Mouse (Mus musculus): ENCODE data around the gene Elof1. TPM values are rescaled to one million over a fixed set of nuclear protein-coding genes. Genes with fewer than 3 reads are reported as not detected.
"Not testable (repeated sequence)": the region's sequence is repeated elsewhere in the genome, so short reads cannot be mapped to it uniquely, and the experiment has no call there.

The Elof1 gene
- polyA plus RNA-seq, 2 experiments, result 59.5 to 102 TPM

GRCm38 (mm10) chr9:22086012-22086411, 31.0 kb downstream of the Elof1 start:
- WGBS (ENCODE audit: insufficient replicate concordance), result 91% methylated on average over 6 of the region's 6 CpGs
- Histone ChIP-seq H3K9me3 (ENCODE audit: control insufficient read depth, low read length) (no peaks in the 10 kb centered on the region), H3K27me3 (ENCODE audit: control insufficient read depth, insufficient read depth, low read length) (no peaks in the 10 kb centered on the region), H3K9ac (replicated peaks) (peak overlapping the region; percentile 85), H3K4me1 (replicated peaks; ENCODE audit: control insufficient read depth in 2 of 2, insufficient read depth in 2 of 2, low read length in 1 of 2) (peaks cover 0 to 5% of the 10 kb centered on the region in 2 experiments; a peak in 3 of 4 replicates), H3K4me2 (ENCODE audit: low read depth) (peak overlapping the region; percentile 81), H3K4me3 (ENCODE audit: insufficient read depth in 1 of 2, low read depth in 2 of 2, low read length in 2 of 2) (peak overlapping the region; percentile 70 to 79), H3K27ac (peak overlapping the region; percentile 29; the same call in 1 of the 2 replicates), H3K36me3 (replicated peaks; ENCODE audit: control insufficient read depth, insufficient read depth, low read depth) (no peaks in the 10 kb centered on the region)
- ATAC-seq (ENCODE audit: insufficient read depth) (no peak), DNase-seq (ENCODE audit: low read depth in 3 of 3, low spot score in 3 of 3) (no peak)
- no peak for TF ChIP-seq EP300 (IDR thresholded peaks at IDR 0.05; ENCODE audit: low read depth)
- TF ChIP-seq CTCF (IDR thresholded peaks at IDR 0.05; ENCODE audit: low read depth), result no peak

DNA sequence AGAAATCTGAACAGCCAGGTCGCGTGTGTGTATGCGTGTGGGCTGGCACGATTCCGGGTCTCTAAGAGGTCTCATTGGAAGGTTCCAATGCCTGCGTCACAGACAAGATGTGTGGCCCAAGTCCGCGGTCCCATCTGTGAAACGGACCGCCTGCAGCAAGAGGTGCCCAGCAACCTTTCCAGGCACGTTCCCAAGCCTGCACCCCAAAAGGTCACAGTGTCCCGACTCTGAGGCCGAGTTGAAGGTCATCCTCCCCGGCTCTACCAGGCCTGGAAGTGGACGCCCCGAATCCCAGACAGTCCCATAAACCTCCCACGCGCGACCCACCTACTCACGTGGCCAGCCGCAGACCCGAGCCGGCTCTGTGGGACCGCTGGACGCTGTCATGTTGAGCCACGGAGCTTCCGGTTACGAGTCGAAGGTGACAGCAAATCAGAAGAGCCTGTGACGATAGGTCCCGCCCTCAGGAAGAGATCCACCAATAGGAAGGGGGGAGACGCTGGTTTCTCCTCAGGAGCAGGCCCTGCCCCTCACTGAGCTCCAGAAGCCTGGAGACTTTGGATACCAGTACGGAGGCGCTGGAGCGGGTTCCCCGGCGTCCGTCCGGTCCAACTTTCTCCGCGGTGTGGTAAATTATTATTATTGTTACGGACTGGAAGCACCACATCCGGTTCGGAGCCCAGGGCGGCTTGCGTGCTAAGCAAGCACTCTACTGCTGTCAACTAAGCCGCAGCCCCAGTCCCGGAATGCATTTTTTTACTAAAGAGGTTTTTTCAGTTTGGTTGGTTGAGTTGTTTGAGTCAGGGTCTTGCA, 31.7 kb downstream of the Elof1 start, which contains the start of gene Ecsit:
TSS of gene Ecsit (minus strand) at position 417 of the 813 bp plus-strand sequence.
- Histone ChIP-seq H3K4me3 (ENCODE audit: insufficient read depth in 1 of 2, low read depth in 2 of 2, low read length in 2 of 2) (peak within 1 kb of the TSS; percentile 70 to 79), H3K27me3 (ENCODE audit: control insufficient read depth, insufficient read depth, low read length) (no peaks in the 10 kb centered on the region), H3K36me3 (replicated peaks; ENCODE audit: control insufficient read depth, insufficient read depth, low read depth) (no peaks in the 10 kb centered on the region), H3K27ac (peak within 1 kb of the TSS; percentile 29), H3K9me3 (ENCODE audit: control insufficient read depth, low read length) (no peaks in the 10 kb centered on the region), H3K9ac (replicated peaks) (peak within 1 kb of the TSS; percentile 85), H3K4me1 (replicated peaks; ENCODE audit: control insufficient read depth in 2 of 2, insufficient read depth in 2 of 2, low read length in 1 of 2) (peaks cover 0 to 5% of the 10 kb centered on the region in 2 experiments; a peak in 3 of 4 replicates), H3K4me2 (ENCODE audit: low read depth) (peak within 1 kb of the TSS; percentile 81)
- WGBS (ENCODE audit: insufficient replicate concordance), result under 1% methylated on average over 48 of the region's 48 CpGs
- TF ChIP-seq EP300 (IDR thresholded peaks at IDR 0.05; ENCODE audit: low read depth), result no peak
- peak; percentile 99 for ATAC-seq (ENCODE audit: insufficient read depth)
- DNase-seq (ENCODE audit: low read depth in 3 of 3, low spot score in 3 of 3), result peak; percentile 94 to 96 (median 96)

- Histone ChIP-seq H3K9ac (replicated peaks) (peak overlapping the region; percentile 85), H3K27ac (no peak overlapping the region), H3K4me3 (ENCODE audit: insufficient read depth in 1 of 2, low read depth in 2 of 2, low read length in 2 of 2) (peak overlapping the region; percentile 70 to 79), H3K4me1 (replicated peaks; ENCODE audit: control insufficient read depth in 2 of 2, insufficient read depth in 2 of 2, low read length in 1 of 2) (peaks cover 0 to 5% of the 10 kb centered on the region in 2 experiments; a peak in 3 of 4 replicates), H3K36me3 (replicated peaks; ENCODE audit: control insufficient read depth, insufficient read depth, low read depth) (no peaks in the 10 kb centered on the region), H3K4me2 (ENCODE audit: low read depth) (peak overlapping the region; percentile 81), H3K9me3 (ENCODE audit: control insufficient read depth, low read length) (no peaks in the 10 kb centered on the region), H3K27me3 (ENCODE audit: control insufficient read depth, insufficient read depth, low read length) (no peaks in the 10 kb centered on the region)
- 28% methylated on average over 4 of the region's 4 CpGs for WGBS (ENCODE audit: insufficient replicate concordance)
- TF ChIP-seq CTCF (IDR thresholded peaks at IDR 0.05; ENCODE audit: low read depth), result no peak
- TF ChIP-seq EP300 (IDR thresholded peaks at IDR 0.05; ENCODE audit: low read depth), result no peak
- DNase-seq (ENCODE audit: low read depth in 3 of 3, low spot score in 3 of 3), result no peak
- ATAC-seq (ENCODE audit: insufficient read depth), result no peak
These were observed 32.3 kb downstream of the Elof1 start for GRCm38 (mm10) chr9:22084667-22085021.

DNA sequence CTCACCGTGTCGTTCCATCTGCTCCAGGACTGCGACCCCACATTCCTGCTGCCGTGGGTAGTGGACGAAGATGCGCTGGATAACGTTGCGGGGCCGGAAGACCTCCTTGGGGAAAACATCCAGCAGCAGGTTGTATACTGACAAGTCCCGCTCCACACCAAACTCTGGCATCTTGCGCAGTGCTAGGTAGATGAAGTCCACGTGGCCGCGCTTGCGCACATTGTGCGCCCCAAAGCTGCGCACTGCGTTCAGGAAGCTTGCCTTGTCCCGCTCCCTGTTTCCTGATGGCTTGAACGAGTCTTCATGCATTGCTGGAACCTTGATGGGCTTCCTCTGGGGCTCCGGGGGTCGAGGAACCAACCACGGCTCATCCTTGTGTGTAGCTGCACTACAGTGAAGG, 40.7 kb downstream of the Elof1 start:
- WGBS (ENCODE audit: insufficient replicate concordance), result 90% methylated on average over 23 of the region's 23 CpGs
- TF ChIP-seq CTCF (IDR thresholded peaks at IDR 0.05; ENCODE audit: low read depth), result no peak
- TF ChIP-seq EP300 (IDR thresholded peaks at IDR 0.05; ENCODE audit: low read depth), result no peak
- no peak for ATAC-seq (ENCODE audit: insufficient read depth)

GRCm38 (mm10) chr9:22075778-22076177, 41.2 kb downstream of the Elof1 start:
- not testable (repeated sequence) for H3K36me3 ChIP-seq (replicated peaks; ENCODE audit: control insufficient read depth, insufficient read depth, low read depth)

More for the DNA sequence above, 40.7 kb downstream of the Elof1 start:
- H3K4me3 ChIP-seq (ENCODE audit: insufficient read depth in 1 of 2, low read depth in 2 of 2, low read length in 2 of 2), result no peak overlapping the region
- no peaks in the 10 kb centered on the region; the same call in 1 of the 2 replicates for H3K36me3 ChIP-seq (replicated peaks; ENCODE audit: control insufficient read depth, insufficient read depth, low read depth)
- no peaks in the 10 kb centered on the region for H3K9me3 ChIP-seq (ENCODE audit: control insufficient read depth, low read length)
- H3K9ac ChIP-seq (replicated peaks), result no peak overlapping the region
- H3K4me1 ChIP-seq (replicated peaks; ENCODE audit: control insufficient read depth in 2 of 2, insufficient read depth in 2 of 2, low read length in 1 of 2), result no peaks in the 10 kb centered on the region; a peak in 1 of 4 replicates
- H3K27ac ChIP-seq, result no peak overlapping the region
- H3K27me3 ChIP-seq (ENCODE audit: control insufficient read depth, insufficient read depth, low read length), result no peaks in the 10 kb centered on the region
- H3K4me2 ChIP-seq (ENCODE audit: low read depth), result no peak overlapping the region
- no peak for DNase-seq (ENCODE audit: low read depth in 3 of 3, low spot score in 3 of 3)

More at GRCm38 (mm10) chr9:22075778-22076177, 41.2 kb downstream of the Elof1 start:
- not testable (repeated sequence) for ATAC-seq (ENCODE audit: insufficient read depth); H3K9ac ChIP-seq (replicated peaks); H3K27ac ChIP-seq; H3K27me3 ChIP-seq (ENCODE audit: control insufficient read depth, insufficient read depth, low read length); H3K4me2 ChIP-seq (ENCODE audit: low read depth); H3K9me3 ChIP-seq (ENCODE audit: control insufficient read depth, low read length); DNase-seq (ENCODE audit: low read depth in 3 of 3, low spot score in 3 of 3); H3K4me3 ChIP-seq (ENCODE audit: insufficient read depth in 1 of 2, low read depth in 2 of 2, low read length in 2 of 2); H3K4me1 ChIP-seq (replicated peaks; ENCODE audit: control insufficient read depth in 2 of 2, insufficient read depth in 2 of 2, low read length in 1 of 2)
- 70% methylated on average over 5 of the region's 5 CpGs for WGBS (ENCODE audit: insufficient replicate concordance)
